Mouse (Mus musculus) embryonic facial prominence, embryonic 12.5 days (tissue): ENCODE results near the gene Rhox11. TPM values are rescaled to one million over a fixed set of nuclear protein-coding genes. Genes with fewer than 3 reads are reported as not detected.
"Not testable (repeated sequence)": the region's sequence is repeated elsewhere in the genome, so short reads cannot be mapped to it uniquely, and the experiment has no call there.

ENCODE experiments used
- ATAC-seq: fragments of 200-750 bp; cut with Nextera tagmentation; 2 replicates; pipeline ENCODE4 v1.8.0; 2017; ENCODE audit not compliant: insufficient number of reproducible peaks, insufficient read depth, low FRiP score, low TSS enrichment
- H3K27ac ChIP-seq: fragments of 300-500 bp; sonication (generic); 2 replicates; pipeline ENCODE4 v1.5.1; 2016; ENCODE audit warnings: mild to moderate bottlenecking
- H3K27me3 ChIP-seq: fragments of 300-500 bp; sonication (generic); 2 replicates; pipeline ENCODE4 v1.6.1; 2016; ENCODE audit warnings: mild to moderate bottlenecking, moderate library complexity
- H3K36me3 ChIP-seq: fragments of 300-500 bp; sonication (generic); 2 replicates; pipeline ENCODE4 v1.6.1; 2016; ENCODE audit warnings: mild to moderate bottlenecking
- H3K4me1 ChIP-seq: fragments of 300-500 bp; sonication (generic); 2 replicates; pipeline ENCODE4 v1.6.1; 2016
- H3K4me2 ChIP-seq: fragments of 300-500 bp; sonication (generic); replicated peaks from 2 replicates; pipeline ENCODE4 v1.6.1; 2016; ENCODE audit warnings: mild to moderate bottlenecking, moderate library complexity
- H3K4me3 ChIP-seq: fragments of 300-500 bp; sonication (generic); 2 replicates; pipeline ENCODE4 v1.5.1; 2016; ENCODE audit warnings: mild to moderate bottlenecking
- H3K9ac ChIP-seq: fragments of 300-500 bp; sonication (generic); 2 replicates; pipeline ENCODE4 v1.6.1; 2016; ENCODE audit warnings: mild to moderate bottlenecking, moderate library complexity
- H3K9me3 ChIP-seq: fragments of 300-500 bp; sonication (generic); 2 replicates; pipeline ENCODE4 v1.6.1; 2016; ENCODE audit warnings: mild to moderate bottlenecking, moderate library complexity
- WGBS: fragments of 180-500 bp; shearing (Covaris S2); methylation state at CpG from one replicate; pipeline ENCODE4 v1.1.7; 2016; 5-methylcytosine and 5-hydroxymethylcytosine counted together
- polyA plus RNA-seq: library from polyadenylated mRNA; unstranded; fragments of >200 nt; fragmentation: Nextera tagmentation; extraction: Ambion mirVana; gene quantifications from 2 replicates; pipeline ENCODE4 v1.2.1, GENCODE M21; 2016

Gene Rhox11
- polyA plus RNA-seq = not detected in 2 replicates

DNA sequence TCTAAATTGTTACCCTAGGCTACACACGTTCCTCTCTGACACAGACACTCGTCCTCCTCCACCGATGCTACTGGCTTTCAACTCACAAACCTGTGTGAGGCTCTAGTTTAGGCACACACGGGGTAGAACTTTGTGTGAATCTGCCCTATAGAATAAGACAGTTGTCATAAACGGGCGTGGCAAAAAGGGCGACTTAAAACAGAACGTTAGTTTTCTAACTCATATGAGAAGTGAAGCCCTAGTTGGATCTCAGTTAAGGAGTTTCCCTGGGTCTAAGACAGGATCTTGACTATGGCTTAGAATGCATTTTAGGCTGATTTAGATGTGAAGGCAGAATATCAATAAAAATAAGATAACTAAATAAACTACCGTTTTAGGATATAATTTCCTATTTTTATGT is at the start of gene Rhox11:
Gene Rhox11, minus strand, starts transcription at position 101 of the 400 bp plus-strand sequence.
- Histone ChIP-seq H3K36me3 (no peaks in the 10 kb centered on the region), H3K4me1 (no peaks in the 10 kb centered on the region), H3K4me3 (no peak within 1 kb of the TSS), H3K27ac (no peak within 1 kb of the TSS), H3K27me3 (no peaks in the 10 kb centered on the region), H3K4me2 (no peak within 1 kb of the TSS), H3K9ac (no peak within 1 kb of the TSS), H3K9me3 (no peaks in the 10 kb centered on the region)
- no peak for ATAC-seq
- WGBS = 80% methylated on average over 9 of the region's 9 CpGs

DNA sequence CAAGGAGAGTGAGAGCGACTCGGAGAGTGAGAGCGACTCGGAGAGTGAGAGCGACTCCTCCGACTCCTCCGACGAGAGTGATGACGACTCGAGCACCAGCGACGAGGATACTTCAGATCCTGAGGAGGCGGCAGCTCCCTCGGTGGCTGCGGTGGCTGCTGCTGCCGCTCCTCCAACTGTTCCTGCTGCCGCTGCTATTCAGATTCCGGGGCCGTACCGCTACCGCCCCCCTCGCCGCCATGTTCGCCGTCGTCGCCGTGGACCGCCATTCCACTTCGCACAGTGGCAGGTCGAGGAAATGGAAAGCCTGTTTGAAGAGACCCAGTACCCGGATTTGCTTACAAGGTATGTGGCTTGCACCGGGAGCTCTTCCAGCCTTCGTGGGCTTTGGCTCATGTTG is 36.5 kb upstream of the Rhox11 start:
- Histone ChIP-seq H3K36me3 (no peaks in the 10 kb centered on the region), H3K4me2 (no peak overlapping the region), H3K4me1 (no peaks in the 10 kb centered on the region), H3K9me3 (peaks cover 11% of the 10 kb centered on the region; the same call in 1 of the 2 replicates), H3K9ac (no peak overlapping the region), H3K4me3 (no peak overlapping the region), H3K27me3 (no peaks in the 10 kb centered on the region), H3K27ac (no peak overlapping the region)
- 90% methylated on average over 33 of the region's 34 CpGs for WGBS
- no peak for ATAC-seq

DNA sequence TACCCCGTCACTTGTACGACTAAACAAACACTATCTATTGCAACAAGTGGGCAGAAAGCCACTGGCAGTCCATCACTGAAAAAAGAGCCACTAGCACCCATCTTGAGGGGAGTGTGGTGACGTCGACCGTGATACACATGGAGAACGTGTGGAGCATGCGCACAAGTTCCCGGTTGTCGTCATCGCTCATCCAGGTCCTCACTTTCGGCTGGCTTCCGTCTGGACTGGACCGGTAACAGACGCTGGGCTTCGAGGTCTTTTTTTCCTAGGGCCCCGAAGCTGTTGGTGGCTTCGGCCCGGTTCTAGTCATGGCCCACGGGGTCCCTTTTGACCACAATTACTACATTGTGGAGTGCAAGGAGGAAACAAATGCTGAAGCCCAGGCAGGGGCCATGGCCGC is 36.0 kb upstream of the Rhox11 start, which contains the start of gene Rhox13:
Gene Rhox13, plus strand, starts transcription at position 238 of the 400 bp plus-strand sequence.
- Histone ChIP-seq H3K27me3 (no peaks in the 10 kb centered on the region), H3K4me2 (no peak within 1 kb of the TSS), H3K27ac (no peak within 1 kb of the TSS), H3K4me1 (no peaks in the 10 kb centered on the region), H3K4me3 (no peak within 1 kb of the TSS), H3K36me3 (no peaks in the 10 kb centered on the region), H3K9ac (no peak within 1 kb of the TSS), H3K9me3 (peaks cover 11% of the 10 kb centered on the region; the same call in 1 of the 2 replicates)
- 94% methylated on average over 20 of the region's 20 CpGs for WGBS
- ATAC-seq = no peak

DNA sequence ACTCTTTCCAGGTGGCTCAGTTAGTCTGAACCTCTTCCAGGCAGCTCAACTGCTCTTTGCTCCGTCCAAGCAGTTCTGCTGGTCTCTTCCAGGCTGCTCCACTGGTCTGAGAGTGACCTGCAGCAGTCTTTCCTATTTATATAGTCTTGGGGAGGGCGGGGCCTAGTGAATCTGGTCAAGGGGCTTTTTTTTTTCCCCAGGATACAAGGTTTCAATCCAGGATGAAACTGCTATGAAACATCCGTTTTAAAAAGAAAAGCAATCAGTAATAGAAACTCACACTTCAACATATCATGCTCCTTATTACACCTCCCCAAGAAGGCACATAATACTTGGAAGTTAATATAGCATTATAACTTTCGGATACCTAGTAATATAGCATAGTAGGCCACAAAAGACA is 25.9 kb upstream of the Rhox11 start, which contains the start of gene Rhox12:
Gene Rhox12, minus strand, starts transcription at position 101 of the 400 bp plus-strand sequence.
- H3K9ac ChIP-seq = no peak within 1 kb of the TSS
- H3K27me3 ChIP-seq = no peaks in the 10 kb centered on the region
- no peaks in the 10 kb centered on the region for H3K4me1 ChIP-seq
- ATAC-seq = no peak
- no peak within 1 kb of the TSS for H3K27ac ChIP-seq
- no peaks in the 10 kb centered on the region for H3K36me3 ChIP-seq
- no peak within 1 kb of the TSS for H3K4me2 ChIP-seq
- no peak within 1 kb of the TSS for H3K4me3 ChIP-seq
- 75% methylated on average over 4 of the region's 4 CpGs for WGBS
- no peaks in the 10 kb centered on the region for H3K9me3 ChIP-seq

DNA sequence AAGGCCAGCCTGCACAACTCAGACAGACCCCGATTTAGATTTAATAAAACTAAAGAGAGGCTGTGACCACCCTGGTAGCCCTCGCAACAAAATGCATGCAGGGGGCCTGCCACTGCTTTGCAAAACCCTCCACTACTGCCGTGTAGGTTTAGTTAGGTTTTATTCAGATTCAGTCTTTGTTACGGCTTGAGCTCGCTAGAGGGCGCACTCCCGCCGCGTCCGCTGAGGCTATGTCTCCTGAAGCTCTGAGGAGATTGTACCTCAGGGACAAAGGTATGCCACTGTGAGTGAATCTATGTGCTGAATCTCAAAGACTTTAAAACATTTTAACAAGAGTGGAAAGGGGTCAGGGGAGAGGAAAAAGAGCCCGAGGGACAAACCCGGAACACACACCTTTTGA is 715 bp downstream of the Rhox11 start:
- no peak for ATAC-seq
- 27% methylated on average over 12 of the region's 12 CpGs for WGBS
- no peaks in the 10 kb centered on the region for H3K27me3 ChIP-seq
- H3K4me1 ChIP-seq = no peaks in the 10 kb centered on the region
- H3K27ac ChIP-seq = no peak overlapping the region
- H3K4me2 ChIP-seq = no peak overlapping the region
- H3K36me3 ChIP-seq = no peaks in the 10 kb centered on the region
- H3K9ac ChIP-seq = no peak overlapping the region
- no peaks in the 10 kb centered on the region for H3K9me3 ChIP-seq
- no peak overlapping the region for H3K4me3 ChIP-seq

DNA sequence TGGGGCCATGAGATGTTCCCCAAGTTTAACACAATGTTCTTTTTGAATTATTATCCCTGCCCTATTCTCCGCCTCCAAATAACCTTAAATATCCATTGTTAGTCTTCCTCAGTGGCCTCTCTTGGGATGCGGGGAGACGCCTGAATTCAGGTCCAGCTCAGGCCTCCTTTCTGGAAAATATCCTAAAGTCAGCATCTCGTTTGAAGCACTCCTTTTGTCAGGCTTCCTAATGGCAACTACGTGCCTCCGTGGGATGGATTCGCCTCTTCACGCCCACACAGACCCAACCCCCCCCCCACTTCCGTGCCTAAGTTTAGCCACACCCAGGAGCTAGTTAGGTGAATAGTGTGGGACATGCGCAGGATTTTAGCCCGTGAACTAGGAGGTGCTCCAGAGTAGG is 18.8 kb downstream of the Rhox11 start, which contains the start of gene Rhox10:
Gene Rhox10, plus strand, starts transcription at position 301 of the 400 bp plus-strand sequence.
- 92% methylated on average over 11 of the region's 11 CpGs for WGBS
- H3K27ac ChIP-seq = no peak within 1 kb of the TSS
- no peak within 1 kb of the TSS for H3K4me3 ChIP-seq
- no peak for ATAC-seq
- H3K36me3 ChIP-seq = no peaks in the 10 kb centered on the region
- H3K9ac ChIP-seq = no peak within 1 kb of the TSS
- no peaks in the 10 kb centered on the region for H3K4me1 ChIP-seq
- H3K9me3 ChIP-seq = no peaks in the 10 kb centered on the region
- no peaks in the 10 kb centered on the region for H3K27me3 ChIP-seq
- H3K4me2 ChIP-seq = no peak within 1 kb of the TSS

DNA sequence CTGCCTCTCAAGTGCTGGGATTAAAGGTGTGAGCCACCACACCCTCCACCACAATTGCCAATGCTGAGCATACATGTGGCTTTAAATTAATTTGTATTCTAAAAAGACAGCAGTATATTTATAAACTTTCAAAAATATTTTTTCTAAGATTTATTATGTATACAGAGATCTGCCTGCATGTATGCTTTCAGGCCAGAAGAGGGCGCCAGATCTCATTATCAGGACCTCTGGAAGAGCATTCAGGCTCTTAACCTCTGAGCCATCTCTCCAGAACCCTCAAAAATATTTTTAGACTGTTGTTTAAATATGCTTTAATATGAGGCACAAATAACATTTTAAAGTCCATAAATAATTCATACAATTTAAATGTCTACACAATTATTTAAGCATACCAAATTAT is 23.4 kb downstream of the Rhox11 start:
- H3K4me1 ChIP-seq = no peaks in the 10 kb centered on the region
- ATAC-seq = no peak
- no peak overlapping the region for H3K9ac ChIP-seq
- no peak overlapping the region for H3K4me2 ChIP-seq
- no peak overlapping the region for H3K27ac ChIP-seq
- no peaks in the 10 kb centered on the region for H3K27me3 ChIP-seq
- no peak overlapping the region for H3K4me3 ChIP-seq
- no peaks in the 10 kb centered on the region for H3K36me3 ChIP-seq
- WGBS = 0% methylated on average over 1 of the region's 1 CpGs
- H3K9me3 ChIP-seq = no peaks in the 10 kb centered on the region

DNA sequence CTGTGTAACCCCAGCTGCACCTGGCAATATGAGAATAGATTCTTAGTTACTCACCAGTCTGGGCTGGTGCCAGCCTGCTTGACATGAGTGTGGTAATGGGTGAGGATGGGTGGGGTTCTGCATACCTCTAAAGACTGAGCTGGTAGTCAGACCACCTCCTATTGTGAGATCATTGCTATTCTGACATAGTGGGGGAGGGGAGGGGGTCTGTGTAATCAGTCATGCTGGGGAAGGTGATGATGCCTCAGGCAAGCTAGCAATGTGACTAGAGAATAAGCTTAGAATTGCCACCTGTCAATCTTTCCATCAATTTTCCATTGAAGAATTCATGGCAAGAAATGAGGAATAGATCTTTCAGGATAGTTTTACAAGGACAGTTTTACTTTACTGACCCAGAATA is 41.9 kb downstream of the Rhox11 start, which contains the start of gene Btg1-ps2:
Gene Btg1-ps2, minus strand, starts transcription at position 101 of the 400 bp plus-strand sequence.
- not testable (repeated sequence) for ATAC-seq, H3K4me1 ChIP-seq

DNA sequence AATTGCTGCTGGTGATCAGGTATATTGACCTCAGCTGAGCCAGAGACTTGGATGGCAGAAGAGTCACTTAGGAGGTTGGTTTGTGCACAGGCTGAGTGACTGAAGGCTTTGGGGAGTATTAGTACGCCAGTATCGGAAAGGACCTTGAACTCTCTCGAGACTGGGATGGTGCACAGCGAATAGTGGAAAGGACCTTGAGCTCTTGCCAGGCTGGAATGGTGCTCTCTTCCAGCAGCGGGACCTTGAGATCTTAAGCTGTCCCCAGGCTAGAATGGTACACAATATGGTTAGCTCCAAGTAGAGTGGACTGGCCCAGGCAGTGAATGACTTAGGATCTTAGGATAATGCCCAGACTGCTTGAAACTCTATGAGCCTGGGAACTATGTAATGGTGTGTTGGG is 45.3 kb downstream of the Rhox11 start:
- H3K36me3 ChIP-seq = no peaks in the 10 kb centered on the region
- no peak overlapping the region for H3K9ac ChIP-seq
- 91% methylated on average over 5 of the region's 5 CpGs for WGBS
- H3K27ac ChIP-seq = no peak overlapping the region
- H3K4me3 ChIP-seq = no peak overlapping the region
- ATAC-seq = no peak
- no peaks in the 10 kb centered on the region for H3K4me1 ChIP-seq
- H3K9me3 ChIP-seq = no peaks in the 10 kb centered on the region
- no peak overlapping the region for H3K4me2 ChIP-seq
- H3K27me3 ChIP-seq = no peaks in the 10 kb centered on the region

More for the DNA sequence above, 41.9 kb downstream of the Rhox11 start, which contains the start of gene Btg1-ps2:
- not testable (repeated sequence) for H3K27ac ChIP-seq, H3K27me3 ChIP-seq, H3K9me3 ChIP-seq, H3K4me2 ChIP-seq, H3K9ac ChIP-seq, H3K36me3 ChIP-seq, H3K4me3 ChIP-seq

DNA sequence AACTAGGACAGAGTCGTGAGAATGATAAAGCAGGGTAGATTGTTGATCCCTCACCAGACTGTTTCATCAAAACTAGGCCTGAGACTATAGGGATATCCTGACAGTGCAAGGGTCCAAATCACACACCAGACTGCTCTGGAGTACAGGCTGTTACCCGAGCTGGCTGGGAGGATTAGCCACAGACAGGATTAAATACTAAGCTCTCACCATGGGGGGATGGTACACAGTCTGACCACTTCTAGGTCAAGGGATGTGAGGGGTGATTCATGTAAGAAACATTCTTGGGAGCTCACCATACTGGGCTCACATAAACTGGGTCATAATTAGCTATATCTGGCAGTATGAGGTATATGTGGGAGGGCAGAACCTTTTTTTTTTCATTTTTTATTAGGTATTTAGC is 51.1 kb downstream of the Rhox11 start:
- H3K27ac ChIP-seq = no peak overlapping the region
- H3K9ac ChIP-seq = no peak overlapping the region
- H3K27me3 ChIP-seq = no peaks in the 10 kb centered on the region
- no peak for ATAC-seq
- H3K4me2 ChIP-seq = no peak overlapping the region
- 56% methylated on average over 2 of the region's 2 CpGs for WGBS
- H3K9me3 ChIP-seq = no peaks in the 10 kb centered on the region
- H3K4me1 ChIP-seq = no peaks in the 10 kb centered on the region
- no peak overlapping the region for H3K4me3 ChIP-seq
- H3K36me3 ChIP-seq = no peaks in the 10 kb centered on the region
